Mouse (Mus musculus): ENCODE results near the gene Angptl2.
"Not testable (repeated sequence)": the region's sequence is repeated elsewhere in the genome, so short reads cannot be mapped to it uniquely, and the experiment has no call there.

The Angptl2 gene

DNA sequence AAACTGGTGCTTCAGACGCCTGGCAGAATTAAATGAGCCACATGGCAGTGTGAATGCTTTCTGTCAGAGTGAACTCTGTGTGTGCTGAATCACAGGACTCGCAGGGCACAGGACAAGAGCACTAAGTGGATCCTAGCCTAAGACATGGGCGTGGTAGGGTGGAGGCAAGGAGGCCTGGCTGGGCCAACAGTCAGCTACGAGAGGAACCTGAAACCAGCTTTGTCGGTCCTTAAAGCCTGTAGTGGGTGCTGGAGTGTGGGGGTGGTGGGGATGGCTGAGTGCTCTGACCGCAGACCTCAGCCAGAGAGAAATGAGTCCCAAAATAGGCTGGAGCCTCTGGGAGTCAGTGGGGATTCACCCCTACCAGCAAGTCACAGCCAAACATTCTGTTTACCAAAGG is 12.6 kb upstream of the Angptl2 start:
- no peak for DNase-seq

DNA sequence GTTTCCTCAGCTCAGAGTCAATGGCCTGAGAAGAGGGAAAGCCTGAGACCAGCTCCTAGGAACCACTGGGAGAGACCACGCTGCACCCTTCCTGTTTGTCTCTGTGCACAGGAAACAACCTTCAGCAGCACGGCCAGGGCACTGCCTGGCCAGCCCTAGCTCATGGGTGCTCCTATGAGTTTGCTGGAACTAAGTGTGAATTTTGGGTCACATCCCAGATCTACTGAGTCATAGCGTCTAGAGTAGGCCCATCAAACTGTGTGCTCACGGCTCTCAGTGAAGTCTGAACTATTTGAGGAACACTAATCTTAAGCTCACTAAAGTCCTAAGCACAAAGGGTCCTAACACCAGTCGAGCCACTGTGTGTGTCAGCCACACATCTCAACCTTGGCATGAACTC is 10.9 kb upstream of the Angptl2 start:
- DNase-seq, result no peak

DNA sequence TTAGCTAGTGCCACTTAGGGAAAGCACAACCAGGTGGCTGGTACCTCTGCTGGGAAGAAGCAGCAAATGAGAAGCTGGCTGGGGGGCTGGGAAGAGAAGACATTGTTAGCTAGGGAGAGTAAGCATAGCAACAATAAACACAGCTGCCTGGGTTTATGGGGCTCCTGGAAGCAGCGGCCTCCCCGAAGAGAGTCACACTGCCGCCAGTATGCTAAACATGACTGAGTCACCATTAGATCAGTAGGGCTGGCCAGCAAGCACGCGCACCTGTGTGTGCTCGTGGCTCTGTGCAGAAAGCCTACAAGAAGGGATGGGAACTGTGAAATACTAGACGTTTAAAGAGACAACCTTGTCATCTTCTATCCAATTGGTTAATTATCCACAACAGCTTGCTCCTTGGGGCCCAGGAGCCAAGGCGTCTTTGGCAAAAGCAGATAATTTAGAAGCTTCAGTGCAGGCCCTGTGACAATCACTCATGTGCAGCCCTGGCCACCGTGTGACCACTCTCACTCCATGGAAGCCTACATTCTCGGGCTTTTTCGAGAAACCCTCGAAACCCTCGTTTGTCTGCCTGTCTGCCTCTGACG is 9.8 kb upstream of the Angptl2 start:
- DNase-seq, result no peak

DNA sequence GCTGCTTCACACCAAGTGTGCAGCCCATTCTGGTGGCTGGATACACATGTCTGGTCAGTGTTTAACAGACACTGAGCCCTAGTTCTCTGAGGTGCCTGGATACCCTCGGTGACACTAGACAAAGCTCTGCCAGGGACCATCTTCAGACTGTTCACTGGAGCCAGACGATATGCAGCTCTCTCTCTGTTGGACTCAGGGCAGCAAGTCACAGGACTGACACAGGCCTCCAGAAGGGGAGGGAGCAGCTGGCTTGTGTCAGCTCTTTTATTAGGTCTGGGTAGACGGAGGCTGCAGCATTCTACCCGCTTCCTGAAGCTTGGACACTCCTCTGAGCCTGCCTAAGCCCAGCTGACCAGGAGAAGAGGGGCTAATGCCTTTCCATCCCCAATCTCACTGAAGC is 8.8 kb upstream of the Angptl2 start:
- DNase-seq, result peak; percentile 30

DNA sequence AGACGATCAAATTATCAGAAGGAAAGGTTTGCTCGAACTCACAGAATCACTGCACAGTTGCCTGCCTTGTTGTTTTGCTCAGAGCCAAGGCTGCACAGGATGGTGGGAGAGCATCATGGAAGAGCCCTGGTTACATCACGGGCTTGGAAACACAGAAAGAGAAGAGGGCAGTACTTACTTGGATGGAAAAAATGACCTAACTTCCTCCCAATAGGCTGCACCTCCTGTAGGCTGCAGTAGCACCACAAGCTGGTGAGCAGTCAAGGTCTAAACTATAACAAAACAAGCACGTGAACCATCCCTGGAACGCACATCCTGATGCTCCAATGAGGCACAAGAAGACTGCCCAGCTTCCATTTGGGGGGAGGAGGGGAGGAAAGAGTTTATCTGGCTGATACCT is 7.7 kb upstream of the Angptl2 start:
- no peak for DNase-seq

DNA sequence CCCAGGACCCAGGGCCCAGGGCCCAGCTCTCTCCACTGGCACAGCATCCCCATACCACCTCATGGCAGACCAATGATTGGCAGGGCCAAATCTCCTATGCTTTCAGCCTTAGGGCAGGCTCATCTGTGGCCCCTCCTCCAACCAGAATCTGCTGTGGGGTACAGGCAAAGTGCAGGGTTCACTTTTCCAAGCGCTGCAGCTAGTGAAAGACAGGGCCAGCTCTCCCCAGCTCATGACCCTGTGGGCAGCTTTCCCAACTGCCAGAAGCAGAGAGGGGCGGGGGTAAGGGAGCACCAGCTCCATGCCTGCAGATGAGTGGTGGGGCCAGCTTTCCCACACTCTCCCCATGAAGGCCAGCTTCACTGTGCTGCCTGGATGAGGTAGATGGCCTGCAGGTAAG is 5.0 kb upstream of the Angptl2 start:
- DNase-seq, result no peak

DNA sequence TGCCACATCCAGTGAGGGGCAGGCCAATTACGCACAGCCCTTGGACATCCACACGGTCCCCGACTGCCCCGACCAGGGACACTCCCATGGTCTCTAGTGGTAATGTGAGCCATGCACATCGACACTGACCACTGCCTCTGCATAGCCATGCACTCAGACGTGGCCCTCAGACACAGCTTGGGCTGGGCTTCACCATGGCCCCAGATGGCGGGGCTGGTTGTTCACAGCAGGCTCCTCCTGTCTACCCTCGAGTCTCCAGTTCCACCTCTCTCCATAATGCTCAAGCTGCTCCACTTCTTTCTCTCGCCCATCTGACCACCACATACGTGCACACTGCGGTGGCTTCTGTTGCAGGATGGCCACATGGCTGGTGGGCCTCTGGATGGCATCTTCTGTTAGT is 4.6 kb upstream of the Angptl2 start:
- not testable (repeated sequence) for DNase-seq

DNA sequence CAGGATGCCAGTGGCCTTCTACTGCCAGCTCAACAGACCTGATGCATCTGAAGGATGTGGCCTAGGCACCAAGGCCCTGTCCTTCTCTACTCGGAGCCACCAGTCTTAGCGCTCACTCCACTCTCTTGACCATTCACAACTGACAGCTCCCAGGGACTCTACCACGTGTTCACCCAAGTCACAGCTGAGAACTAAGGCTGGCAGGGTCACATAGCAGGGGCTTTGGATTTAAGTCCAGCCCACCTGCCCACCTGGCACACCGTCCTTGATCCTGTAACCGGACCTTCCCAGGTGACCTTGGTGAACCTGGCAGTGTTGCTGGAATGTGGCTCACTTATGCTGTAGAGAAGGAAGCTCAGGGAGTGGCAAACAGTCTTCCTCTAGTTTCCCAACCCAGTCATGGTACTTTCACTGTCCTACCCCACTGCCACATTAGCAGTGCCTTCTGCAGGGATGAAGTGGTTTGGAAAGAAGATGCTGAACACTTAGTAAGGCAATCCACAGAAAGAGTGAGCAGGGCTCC is 631 bp upstream of the Angptl2 start:
- DNase-seq, result no peak

DNA sequence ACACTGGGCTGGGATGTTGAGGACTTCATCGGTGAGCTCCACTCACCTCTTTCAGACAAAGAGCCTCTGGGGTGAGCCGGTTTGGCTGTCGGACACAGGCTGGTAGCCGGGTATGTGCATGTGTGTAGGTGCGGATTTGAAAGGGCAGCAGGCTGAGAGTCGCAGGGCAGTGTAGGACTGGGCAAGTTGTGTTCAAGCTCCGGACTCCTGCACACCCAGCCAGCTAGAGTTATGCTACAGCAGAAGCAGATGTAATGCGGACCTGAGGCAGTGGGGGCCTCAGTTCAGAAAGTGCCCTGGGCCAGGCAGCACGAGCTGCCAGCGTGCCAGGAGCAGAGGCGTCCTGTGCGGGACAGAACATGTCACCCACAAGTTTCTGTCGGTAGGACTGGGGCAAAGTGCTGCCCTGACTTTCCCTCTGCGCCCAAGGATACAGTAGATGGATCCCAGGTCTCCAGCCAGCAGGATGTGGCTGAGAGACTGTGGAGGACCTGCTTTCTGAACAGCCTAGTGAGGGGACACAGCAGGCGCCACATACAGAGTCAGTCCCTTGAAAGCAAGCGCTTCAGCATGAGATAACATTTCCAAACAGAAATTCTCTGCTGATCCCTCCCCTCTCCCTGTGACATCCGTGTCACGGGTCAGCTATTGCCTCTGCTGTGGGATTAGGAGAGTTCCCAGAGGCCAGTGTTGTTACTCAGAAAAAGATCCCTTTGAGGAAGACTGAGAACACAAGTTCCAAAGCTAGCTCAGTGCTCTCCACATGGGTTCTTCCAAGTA is 966 bp downstream of the Angptl2 start:
- DNase-seq, result peak; percentile 46

DNA sequence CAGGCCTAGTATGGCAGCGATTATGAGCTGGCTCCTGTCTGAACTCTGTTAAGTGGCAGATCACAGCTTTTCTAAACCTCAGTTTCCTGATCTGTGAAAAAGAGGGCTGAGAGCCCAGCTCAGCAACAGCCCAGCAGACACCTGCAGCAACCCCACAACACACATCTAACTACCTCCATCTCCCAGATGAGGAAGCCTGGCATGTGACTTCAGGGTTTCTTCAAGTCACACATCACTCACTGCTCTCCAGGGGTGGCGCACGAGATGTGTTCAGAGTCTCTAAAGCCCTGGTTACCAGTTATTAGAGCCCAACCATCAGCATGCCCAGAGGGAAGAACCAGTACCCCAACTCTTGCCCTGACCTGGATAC is 1.5 kb downstream of the Angptl2 start:
- DNase-seq, result no peak

DNA sequence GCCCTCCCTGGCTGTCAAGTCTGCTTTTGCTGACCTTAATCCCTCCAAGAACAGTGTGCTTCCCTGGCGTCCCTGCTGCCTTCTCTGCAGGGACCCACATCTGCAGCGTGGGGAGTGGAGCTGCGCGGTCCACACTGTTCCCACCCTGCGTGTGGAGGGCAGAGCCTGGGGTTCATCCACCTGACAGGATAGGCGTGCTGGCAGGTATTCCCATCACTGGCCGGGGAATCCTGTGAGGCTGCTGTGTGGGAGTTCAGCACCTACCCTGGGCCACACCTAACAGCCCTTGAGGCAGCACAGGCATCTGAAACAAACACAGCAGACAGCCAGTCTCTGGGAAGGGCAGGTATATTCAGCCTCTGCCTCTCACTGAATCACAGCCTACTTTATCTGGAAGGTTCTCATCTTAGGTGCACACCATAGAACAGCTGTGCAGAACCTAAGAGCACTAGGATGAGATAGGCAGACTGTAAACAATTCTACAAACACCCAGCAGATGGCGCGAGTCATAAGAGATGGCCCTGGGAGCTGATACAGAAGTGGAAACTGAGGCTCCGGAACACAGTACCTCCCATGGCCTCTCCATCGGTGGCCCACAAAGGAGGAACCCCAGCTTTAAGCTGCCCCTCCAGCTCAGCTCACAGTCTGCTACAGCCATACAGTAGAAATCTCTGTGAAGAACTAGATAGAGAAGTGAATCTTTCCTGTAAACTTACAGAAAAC is 3.2 kb downstream of the Angptl2 start:
- DNase-seq, result peak; percentile 68

DNA sequence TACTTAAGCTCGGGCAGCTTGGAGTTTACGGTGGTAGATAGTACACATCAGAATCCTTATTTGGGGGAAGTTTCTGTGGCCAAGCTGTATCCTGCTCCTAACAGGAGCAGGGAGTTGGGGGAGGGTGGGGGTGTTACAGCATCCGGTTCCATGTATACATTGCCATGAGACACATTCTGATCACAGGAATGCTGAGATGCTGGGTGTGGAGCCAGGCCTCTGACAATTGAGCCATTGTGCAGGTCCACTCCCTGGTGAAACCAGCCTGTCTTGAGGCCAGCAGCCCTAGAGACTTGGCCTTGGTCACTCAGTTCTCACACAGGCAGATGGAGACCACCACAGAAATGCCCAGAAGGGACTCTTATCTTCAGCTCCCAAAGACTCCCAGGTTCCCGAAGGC is 3.8 kb downstream of the Angptl2 start:
- DNase-seq, result no peak

DNA sequence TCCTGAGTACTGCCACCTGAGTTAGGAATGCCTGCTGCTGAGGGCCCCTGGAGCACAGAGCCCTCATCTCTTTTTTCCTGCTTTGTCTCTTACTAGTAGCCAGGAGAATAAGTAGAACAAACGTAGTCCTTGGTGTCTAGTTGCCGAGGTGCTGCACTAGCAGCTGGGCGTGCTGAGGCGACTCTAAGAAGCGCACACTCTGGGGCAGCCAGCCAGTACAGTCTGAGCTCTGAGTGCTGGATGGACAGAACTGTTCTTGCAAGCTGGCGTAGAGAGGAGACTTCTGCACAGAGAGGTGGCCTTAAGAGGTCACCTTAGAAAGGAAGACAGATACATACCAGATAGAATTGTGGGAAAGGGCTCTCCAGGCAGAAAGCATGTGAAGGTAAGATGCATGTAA is 4.4 kb downstream of the Angptl2 start:
- no peak for DNase-seq

DNA sequence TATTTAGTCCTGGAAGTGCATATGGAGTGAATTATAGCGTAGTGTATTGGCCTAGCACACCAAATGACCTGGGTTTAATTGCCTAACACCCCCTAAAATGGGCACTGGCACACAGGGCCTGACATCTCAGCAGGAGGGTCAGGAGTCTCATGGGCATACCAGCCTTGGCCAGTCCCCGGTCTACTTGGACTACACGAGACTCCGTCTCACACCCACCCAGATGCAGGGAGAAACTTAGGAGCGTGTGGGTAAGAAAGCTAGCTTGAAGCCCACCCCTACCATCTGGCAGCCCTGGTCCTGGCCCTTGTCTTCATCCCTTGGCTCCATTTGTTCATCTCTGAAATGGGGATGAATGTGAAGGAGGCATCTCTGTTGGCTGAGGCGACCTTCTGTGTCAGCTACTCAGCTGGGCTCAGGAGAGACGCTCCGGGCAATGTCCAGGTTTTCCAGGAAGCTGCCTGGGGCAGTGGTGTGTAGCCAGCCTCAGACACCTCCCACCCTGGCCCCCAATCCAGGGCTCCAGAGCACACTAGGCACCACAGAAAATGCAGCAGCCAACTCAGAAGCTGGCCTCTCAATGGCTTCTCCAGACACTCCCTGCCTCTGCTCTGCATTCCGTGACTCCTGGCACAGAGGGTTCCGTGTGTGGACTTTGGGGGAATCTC is 4.9 kb downstream of the Angptl2 start:
- no peak for DNase-seq

DNA sequence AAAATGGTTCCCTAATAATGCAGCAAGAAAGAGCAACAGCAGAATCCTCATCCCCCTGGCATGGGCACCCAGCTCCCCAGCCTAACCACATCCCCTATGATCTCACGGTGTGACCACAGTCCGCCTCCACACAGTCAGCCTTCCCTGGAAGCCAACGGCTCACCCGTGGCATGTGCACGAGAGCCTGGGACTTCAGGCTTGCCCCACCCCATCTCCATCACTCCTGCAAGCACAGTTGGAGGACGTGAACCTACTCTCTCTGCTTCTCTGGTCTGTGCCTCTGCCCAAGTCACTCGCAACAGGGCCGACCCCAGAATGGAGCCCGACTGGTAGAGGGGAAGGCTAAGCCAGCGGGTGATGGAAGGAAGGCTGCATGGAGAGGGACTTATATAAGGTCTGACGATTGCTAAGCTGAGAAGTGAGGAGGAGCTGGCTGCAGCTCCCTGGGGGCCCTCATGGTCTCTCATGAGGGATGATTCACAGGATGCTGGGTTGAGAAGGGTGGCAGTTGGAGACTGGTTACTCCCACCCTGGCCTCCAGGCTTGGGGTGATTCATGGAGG is 5.6 kb downstream of the Angptl2 start:
- DNase-seq, result no peak

DNA sequence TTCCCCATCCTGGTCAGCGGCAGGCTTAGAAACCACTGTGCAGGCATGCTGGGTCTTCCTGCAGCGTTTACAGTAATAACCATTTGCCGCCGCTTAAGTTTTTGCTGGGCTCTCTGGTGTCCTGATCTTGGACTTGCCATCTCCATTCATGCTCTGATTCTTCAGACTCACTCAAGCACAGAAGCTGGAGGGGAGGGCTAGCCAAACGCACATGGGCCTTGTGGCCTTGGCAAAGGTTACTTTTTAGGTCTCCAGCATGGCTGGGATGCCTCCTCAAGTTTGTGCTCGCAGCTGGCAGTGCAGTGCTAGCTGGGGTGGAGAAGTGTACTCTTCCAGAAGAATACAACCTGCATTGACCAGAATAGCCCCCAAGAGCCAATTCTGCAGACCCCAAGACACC is 6.6 kb downstream of the Angptl2 start:
- no peak for DNase-seq

DNA sequence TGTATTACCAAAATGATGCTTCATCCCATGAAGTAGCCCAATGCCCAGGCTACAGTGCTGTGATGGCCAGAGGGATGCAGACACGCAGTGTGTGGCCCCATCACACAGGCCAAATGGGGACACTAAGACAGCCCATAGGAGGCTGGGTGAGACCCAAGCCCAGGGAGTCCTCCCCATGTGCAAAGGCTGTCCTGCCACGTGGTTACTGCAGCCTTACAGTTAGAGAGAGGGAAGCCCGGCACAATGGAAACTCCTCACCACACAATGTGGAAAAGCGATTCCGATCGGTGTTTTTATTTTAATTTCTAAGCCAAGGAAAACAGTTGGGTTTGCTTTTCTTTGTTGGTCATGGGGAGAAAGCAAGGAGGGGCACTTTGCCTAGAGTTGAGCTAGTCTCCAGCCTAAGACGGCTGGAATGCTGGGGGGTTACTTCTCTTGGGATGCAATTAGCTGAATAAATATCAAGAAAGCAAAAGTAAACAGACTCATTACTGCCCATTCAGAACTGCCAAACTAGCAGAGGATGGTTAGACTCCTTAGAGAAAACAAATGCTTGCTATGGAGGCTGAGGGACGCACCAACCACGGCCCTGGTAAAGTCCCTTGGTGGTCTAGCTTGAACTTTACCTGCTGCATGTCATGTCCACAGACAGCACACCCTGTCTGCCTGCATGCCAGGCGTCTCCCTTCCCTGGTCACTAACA is 7.9 kb downstream of the Angptl2 start:
- DNase-seq, result no peak

DNA sequence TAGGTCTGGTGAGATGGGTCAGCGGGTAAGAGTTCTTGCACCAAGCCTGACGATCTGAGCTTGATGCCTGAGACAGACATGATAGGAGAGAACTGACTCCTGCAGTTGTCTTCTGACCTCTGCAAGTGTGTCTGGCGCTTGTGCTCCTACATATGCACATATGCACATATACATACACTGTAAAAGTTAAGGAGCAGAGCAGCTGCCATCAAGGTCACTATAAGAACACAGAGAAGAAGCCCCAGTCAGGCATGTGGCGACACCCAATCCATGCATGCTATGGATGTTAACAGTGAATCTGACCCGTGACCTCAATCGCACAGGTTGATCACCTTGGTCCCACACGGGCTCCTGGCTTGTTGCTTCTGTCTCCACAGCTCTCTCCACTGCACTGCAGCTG is 10.1 kb downstream of the Angptl2 start:
- DNase-seq, result no peak

DNA sequence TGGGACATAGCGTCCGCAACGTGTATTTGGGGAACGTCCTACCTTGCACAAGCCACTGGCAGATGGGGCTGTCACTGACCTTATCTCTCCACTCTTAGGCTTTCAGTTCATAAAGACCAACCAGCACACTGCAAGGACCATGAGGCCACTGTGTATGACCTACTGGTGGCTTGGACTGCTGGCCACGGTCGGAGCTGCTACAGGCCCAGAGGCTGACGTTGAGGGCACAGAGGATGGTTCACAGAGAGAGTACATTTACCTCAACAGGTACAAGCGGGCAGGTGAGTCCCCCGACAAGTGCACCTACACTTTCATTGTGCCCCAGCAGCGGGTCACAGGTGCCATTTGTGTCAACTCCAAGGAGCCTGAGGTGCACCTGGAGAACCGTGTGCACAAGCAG is 12.2 kb downstream of the Angptl2 start:
- no peak for DNase-seq

DNA sequence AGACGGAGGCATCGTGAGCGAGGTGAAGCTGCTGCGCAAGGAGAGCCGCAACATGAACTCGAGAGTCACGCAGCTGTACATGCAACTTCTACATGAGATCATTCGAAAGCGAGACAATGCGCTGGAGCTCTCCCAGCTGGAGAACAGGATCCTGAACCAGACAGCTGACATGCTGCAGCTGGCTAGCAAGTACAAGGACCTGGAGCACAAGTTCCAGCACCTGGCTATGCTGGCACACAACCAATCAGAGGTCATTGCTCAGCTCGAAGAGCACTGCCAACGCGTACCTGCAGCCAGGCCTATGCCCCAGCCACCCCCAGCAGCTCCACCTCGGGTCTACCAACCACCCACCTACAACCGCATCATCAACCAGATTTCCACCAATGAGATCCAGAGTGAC is 12.7 kb downstream of the Angptl2 start:
- DNase-seq, result no peak

DNA sequence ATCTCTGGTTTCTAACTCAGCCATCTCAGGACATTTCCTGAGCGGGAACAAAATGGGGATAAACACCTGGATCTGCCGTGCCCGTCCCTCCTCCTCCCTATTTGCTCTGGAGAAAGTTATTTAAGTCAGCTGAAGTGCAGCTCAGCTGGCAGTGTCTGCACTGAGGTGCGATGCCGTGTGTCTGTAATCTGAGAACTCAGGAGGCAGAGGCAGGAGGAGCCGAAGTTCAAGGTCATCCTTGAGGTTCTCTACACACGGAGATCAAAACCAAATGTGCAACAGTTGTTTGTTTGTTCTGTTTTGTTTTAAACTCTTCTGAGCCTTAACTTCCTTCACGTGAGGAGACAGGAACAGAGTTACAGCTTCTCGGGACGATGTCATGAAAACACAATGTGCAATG is 14.8 kb downstream of the Angptl2 start:
- no peak for DNase-seq

DNA sequence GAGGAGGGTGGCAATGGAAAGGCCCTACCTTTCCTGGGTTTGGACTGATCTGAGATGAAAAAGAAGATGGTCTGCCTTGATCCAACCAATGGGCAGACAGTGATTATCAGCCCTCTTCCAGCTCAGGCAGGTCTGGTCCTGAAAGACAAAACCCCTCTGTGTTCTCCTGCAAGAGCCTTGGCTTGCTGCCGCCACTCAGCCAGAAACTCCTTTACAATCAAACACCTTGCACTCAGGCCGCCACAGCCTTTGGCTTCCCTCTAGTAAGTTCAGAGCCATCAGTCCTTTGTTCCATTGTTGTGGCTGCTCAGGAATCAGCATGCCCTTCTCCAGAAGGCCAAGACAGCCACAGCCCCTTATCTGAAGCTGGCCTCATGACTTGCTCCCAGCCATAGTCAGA is 15.9 kb downstream of the Angptl2 start:
- no peak for DNase-seq
